Mouse (Mus musculus) gastrocnemius, postnatal 10 days (tissue): ENCODE data around the gene Nras. TPM values are rescaled to one million over a fixed set of nuclear protein-coding genes. Genes with fewer than 3 reads are reported as not detected.

Source experiments
- DNase-seq: peaks from one replicate; pipeline ENCODE4 v3.0.0; 2021; ENCODE audit warnings: mixed read lengths
- long read RNA-seq, 2 experiments: library from polyadenylated mRNA; stranded (forward); transcript quantifications; one replicate each; pipeline ENCODE4 v2.0.0; 2021
- total RNA-seq, 2 experiments: library from RNA; stranded (reverse); gene quantifications; 2 replicates each; pipeline ENCODE4 v1.2.3; 2021

The Nras gene
- total RNA-seq: 10 to 100 TPM; 94.1 to 96.3 TPM
- long read RNA-seq, experiment 1, full-length matches to known transcripts: 51 of 60 reads
- long read RNA-seq, experiment 1, partial matches to known transcripts: 1 of 60 reads
- long read RNA-seq, experiment 1, other reads (novel, unspliced or antisense): 8 of 60 reads
- long read RNA-seq, experiment 2, full-length matches to known transcripts: 32 of 41 reads
- long read RNA-seq, experiment 2, partial matches to known transcripts: 1 of 41 reads
- long read RNA-seq, experiment 2, other reads (novel, unspliced or antisense): 8 of 41 reads

GRCm38 (mm10) chr3:103058207-103059157, at the start of gene Nras:
Nras (plus strand) TSS chr3:103058285.
- DNase-seq: peak; percentile 97

DNA sequence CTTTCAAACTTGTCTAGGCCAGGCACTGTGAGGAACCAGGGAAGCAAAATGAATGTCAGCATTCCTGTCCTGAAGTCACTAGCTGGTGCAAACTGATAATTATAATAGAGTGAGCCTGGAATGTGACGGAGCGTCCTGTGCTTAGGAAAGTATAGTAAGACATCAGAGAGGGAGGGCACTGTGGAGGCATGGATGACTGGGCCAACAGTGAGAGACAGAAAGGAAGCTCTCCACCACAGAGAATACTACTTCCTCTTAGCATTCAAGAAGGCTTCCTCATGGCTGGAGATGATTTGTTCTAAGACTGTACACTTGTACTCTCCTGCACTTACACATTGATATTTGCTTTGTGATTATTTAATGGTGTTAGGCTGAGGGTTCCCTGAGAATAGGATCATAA, 40.7 kb upstream of the Nras start:
- no peak for DNase-seq

GRCm38 (mm10) chr3:103019462-103019861, 38.6 kb upstream of the Nras start:
- DNase-seq: no peak

GRCm38 (mm10) chr3:103020249-103020942, 37.7 kb upstream of the Nras start, which contains the start of gene Csde1:
Csde1 (plus strand) TSS chr3:103020426.
- peak; percentile 95 for DNase-seq

GRCm38 (mm10) chr3:103020943-103021638, 37.0 kb upstream of the Nras start:
- DNase-seq: peak; percentile 85

- DNase-seq: no peak
Observed at GRCm38 (mm10) chr3:103026174-103026573, 31.9 kb upstream of the Nras start.

DNA sequence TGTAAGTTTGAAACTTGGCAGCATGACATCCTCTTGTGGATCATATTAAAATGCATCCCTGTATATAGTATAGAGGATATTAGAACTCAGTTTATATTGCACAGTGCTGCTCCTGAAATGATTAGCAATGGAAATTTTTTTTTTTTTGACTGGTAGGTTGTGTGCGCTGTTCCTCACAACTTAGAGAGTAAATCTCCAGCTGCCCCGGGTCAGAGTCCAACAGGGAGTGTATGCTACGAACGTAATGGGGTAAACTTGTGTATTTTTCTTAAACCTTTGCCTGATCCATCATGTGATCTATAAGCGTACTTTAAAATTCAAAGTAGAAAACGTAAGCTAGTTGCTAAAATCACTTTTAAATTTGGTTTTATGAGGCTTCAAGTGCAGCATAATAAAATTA, 17.8 kb upstream of the Nras start:
- no peak for DNase-seq

DNA sequence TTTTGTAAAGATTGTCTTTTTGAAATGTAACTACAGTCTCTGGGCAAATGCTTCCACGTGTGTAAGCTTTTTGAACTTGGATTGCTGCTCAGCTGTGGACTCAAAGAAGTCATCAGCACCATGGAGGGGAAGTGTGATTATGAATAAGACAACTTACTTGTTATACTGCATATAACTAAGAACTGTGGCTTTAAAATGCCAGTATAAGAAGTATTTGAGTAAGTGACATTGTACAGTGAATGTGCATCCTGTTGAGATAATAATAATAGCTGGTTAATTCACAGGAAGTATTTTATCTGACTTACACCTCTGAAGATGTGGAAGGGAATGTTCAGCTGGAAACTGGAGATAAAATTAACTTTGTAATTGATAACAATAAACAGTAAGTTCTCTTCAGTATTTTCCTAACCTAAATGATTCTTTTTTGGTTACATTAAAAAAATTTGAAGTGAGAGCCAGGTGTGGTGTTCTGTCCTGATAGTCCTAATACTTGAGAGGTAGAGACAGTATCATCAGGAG, 17.2 kb upstream of the Nras start:
- DNase-seq: no peak

DNA sequence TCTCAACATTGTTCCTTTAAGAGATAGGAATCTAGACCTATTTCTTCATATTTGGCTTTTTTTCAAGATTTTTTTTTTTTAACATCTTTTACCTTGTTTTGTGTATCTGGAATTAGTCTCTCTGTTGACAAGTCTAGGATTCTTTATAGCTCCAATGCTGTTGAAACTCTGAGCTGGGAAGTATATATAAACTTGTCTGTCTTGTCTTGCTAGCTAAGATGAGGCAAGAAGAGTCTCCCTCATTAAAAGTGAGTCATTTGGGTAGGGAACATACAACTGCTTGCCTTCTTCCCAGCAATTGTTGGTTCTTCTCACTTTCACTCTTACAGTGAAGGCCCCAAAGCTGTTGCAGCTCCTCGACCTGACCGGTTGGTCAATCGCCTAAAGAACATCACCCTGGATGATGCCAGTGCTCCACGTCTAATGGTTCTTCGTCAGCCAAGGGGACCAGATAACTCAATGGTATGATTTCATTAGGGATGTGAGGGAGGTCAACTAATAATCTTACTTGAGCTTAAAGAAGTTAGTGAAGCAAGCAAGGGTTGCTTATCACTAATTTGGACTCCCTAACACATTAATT, 2.0 kb upstream of the Nras start:
- no peak for DNase-seq

DNA sequence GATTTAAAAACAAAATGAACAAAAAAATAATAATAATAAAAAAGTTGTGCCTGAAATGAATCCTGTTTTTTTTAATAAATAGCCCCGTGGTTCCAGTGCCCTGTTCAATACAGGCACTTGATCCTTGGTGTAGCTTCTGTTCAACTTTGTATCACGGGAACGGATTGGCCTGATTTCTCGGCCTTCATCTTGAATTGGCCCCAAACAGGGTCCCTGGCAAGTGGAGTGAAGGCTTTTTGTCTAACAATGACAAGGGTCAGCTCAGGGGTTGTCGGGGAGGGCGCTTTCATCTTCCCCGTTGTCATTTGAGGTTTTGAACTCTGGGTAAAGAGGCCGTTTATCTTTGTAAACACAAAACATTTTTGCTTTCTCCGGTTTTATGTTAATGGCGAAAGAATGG, 333 bp upstream of the Nras start:
- DNase-seq: no peak

DNA sequence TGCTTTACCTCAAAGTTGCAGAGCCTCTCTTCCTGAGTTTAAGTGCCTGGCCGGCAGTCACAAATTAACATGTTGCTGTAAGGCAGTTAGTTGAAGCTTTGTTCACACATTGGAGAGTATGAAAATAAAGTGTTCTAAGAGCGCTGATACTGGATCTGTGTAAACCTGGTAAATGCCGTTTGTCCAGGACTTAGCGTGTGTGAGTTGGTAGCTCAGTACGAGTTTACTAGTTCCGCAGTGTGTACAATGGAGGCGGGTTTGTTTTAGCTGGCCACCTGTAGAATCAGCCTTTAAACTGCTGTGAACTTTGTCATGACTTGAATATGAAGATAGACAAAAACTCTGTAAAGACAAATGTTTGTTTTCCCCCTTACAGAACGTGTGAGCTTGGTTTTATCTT, 8.8 kb downstream of the Nras start:
- no peak for DNase-seq

DNA sequence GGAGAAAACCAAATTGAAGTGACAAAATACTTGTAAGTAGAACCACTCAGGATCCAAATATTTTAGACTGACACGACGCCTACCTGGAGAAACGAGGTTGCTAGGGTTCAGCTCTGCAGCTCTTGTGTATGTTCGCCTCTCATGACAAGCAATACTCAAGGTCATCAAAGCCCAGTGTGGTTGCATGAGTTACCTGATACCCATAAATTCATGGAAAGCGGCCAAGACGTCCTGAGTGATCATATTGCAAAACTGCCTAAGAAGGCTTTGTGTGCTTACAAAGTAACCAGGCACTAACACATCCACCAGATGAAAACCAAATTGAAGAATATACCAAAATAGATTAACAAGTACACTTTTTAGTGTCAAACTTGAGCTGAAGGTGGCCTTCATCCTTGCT, 10.9 kb downstream of the Nras start:
- DNase-seq: no peak

- DNase-seq: no peak
Observed at GRCm38 (mm10) chr3:103073771-103074170, 15.7 kb downstream of the Nras start, which contains the start of gene Ampd1. Ampd1 (plus strand) TSS chr3:103074014.

DNA sequence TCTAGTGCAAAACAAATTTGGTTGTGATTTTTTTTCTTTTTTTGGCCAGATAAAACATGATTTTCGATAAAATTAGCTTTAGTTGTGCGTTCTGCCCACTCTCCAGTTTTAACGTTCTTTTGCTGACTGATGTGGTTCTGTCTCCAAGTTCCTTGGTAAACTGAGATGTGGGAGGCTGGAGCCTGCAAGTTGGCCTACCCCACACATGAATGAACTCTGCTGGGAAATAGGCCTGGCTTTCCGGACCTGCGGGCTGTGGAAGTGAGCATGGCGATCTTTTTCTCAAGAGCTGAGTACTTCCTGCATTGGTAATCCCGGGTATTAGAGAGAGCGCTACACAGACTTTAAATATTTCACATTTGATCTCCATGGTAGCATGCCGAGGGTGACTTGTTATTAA, 17.8 kb downstream of the Nras start:
- no peak for DNase-seq

GRCm38 (mm10) chr3:103076476-103076875, 18.4 kb downstream of the Nras start:
- no peak for DNase-seq

GRCm38 (mm10) chr3:103079301-103079700, 21.2 kb downstream of the Nras start:
- no peak for DNase-seq

- no peak for DNase-seq
Observed at GRCm38 (mm10) chr3:103081051-103081450, 23.0 kb downstream of the Nras start.

DNA sequence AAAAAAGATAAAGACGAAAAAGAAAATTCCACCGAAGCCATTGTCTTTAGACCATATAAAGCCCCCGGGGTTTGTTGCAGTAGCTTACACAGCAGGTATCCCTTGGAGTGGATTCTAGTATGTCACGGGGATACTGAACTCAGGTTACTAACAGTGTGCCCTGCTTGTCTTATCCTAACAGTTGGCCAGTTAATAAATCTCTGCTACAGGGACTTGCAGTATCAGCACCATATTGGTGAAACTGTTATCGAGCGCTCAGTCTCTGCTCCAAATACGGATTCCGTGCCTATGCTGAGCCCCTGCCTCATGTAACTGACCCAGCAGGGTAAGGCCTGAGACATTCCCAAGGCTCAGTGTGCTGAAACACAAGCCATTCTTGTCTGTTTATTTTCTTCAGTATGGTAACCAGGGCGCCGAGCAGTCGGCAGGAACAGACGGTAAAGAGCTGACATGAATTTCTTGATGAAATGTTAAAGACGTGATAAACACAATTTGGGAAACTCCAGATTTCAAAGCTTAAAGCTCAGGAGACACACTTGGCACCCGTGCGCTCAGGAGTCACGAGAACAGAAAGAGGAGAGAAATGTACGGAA, 23.9 kb downstream of the Nras start:
- DNase-seq: no peak

DNA sequence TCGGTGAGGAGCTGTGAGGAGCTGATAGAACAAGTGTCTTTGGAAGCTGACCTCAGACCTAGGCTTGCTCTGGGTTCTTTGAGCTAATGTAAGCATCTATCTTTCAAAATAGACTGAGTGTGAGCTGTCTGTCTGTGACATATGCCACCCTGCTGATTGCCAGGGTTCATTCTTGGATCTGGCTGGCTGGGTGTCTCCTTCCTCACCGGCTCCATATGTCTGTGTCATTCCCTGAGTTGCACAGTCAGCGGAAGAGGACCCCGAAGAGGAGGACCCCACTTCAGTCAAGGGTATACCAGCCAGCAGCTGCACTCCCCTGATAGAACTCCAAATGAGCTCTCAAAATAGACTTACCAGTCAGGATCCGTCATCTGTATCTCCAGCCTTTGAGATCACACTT, 24.7 kb downstream of the Nras start:
- no peak for DNase-seq

GRCm38 (mm10) chr3:103085986-103086385, 27.9 kb downstream of the Nras start:
- DNase-seq: no peak

GRCm38 (mm10) chr3:103091753-103092152, 33.7 kb downstream of the Nras start:
- no peak for DNase-seq
